Mouse (Mus musculus): ENCODE results near the gene Rilpl1. TPM values are rescaled to one million over a fixed set of nuclear protein-coding genes. Genes with fewer than 3 reads are reported as not detected.

Gene Rilpl1
- polyA plus RNA-seq (2012; rRNA removed), result 2.2 and 2.7 TPM in 2 replicates

GRCm38 (mm10) chr5:124530655-124531582 lies at the start of gene Rilpl1:
Gene Rilpl1, minus strand, starts transcription at chr5:124531391.

DNA sequence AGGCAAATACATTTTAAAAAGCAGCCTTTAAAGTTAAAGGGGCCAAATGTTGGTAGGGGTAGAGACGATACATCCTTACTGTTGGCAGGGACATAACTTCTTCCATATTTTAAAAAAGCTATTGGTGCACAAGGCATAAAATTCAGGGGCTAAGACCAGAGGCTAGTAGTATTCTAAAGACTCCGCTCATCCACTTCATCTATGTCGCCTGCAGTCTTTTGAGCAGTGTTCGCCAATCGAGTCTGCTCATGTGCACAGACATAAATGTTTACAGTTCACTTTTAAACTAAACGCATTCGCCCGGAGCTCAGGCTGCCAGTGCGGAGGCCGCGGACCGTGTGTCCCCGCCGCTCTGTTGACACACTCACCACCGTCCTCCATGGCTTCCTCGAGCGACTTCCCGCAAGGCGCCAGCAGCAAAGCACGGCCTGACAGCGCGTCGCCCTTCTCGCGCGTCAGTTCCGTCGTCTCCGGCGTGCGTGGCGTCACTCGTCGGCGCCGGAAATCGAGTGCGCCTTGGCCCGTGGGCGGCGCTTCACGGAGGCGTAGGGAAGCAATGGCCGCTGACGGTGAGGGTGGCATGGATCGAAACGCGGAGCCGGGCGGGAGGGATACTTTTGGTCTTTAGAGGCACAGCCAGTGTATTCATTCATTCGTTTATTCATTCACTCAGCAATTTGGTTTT lies 47.6 kb upstream of the Rilpl1 start, which contains the start of the genes Eif2b1 and Gtf2h3:
Gene Eif2b1, minus strand, starts transcription at position 499 of the 685 bp plus-strand sequence.
Gene Gtf2h3, plus strand, starts transcription at position 508 of the 685 bp plus-strand sequence.

DNA sequence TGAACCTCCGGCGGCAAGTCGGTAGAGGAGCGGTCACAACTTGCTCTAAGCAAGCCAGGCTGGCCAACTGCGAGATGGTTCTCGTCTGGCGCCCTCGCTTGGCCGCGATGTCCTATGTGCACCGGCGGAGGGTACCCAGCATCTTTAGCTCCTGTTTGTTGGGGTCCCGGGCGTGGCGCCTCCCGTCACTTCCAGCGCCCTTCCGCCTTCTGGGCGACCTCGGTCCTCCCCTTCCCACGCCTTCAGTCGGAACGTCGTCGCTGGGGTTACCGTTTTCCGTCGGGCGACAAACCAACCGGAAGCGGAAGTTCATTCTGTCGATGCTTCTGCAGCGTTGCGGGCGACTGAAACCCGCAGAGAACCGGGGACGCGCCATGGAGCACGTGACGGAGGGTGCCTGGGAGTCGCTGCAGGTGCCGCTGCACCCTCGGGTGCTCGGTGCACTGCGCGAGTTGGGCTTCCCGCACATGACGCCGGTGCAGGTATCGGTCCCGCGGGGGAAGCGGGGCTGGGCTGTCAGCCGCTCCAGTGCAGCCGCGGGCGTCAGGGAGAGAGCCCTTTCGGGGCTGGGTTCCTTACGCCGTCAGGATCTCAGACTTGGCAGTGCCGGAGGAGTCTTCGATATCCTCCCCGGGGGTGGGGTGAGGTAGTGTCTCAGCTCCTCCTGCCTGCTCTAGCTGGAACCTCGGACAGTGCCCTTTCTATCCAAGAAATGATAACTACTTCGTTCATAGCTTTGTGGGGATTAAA lies 21.5 kb upstream of the Rilpl1 start, which contains the start of gene Ddx55:
Gene Ddx55, plus strand, starts transcription at position 307 of the 750 bp plus-strand sequence.

DNA sequence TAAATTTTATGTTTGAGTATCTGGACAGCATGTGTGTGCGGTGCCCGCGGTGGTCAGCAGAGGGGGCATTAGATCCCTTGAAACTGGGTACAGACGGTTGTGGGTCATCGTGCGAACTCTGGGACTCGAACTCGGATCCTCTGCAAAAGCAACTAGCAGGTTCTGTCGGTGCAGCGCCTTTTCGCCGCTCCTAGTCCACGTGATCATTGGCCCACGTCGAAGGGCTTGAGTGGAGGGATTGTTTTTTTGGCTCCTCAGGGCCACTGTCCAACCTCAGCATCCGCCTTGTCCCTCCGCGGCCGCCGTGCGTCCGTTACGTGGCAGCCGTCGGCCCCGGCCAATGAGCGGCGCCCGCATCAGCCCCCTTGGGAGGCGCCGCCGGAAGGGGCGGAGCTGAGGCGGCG lies 9.2 kb upstream of the Rilpl1 start, which contains the start of gene Tmed2:
Gene Tmed2, plus strand, starts transcription at position 313 of the 404 bp plus-strand sequence.

DNA sequence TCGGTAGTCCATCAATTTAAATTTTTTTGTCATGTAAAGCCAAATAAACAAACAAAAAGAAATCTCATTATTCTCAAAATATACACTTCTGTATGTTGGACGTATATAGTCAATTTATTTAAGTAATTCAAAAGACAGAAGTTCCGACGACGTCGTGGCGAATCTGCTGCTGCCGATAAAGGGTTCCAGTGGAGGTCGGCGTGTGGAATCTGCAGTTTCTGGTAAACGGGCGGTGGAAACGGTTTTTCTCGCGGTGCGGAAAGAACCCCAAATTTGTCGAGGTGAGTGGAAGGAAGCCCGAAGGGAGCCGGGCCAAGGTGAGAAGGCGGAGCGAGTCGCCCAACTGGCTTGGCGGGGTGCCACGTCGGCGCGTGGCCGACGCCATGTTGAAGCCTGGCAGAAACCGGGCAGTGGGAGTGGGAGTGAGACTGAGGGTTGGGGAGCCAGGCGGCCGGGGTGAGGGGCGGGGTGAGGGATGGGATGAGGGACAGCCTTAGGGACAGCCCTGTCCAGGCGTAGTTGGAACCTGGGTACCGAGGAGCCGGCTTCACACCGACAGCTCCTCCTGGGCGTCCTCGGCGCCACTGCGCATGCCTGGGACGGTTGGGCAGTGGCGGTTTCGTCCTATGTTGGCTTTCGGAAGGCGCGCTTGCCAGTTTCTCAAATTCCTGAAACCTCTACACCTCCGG lies 48.1 kb downstream of the Rilpl1 start, which contains the start of gene Snrnp35:
Gene Snrnp35, plus strand, starts transcription at position 169 of the 689 bp plus-strand sequence.

Other genes starting within 250 kb of the Rilpl1 start
- gene Mphosph9, start 203.4 kb downstream of the Rilpl1 start, polyA plus RNA-seq (2012; rRNA removed), result 2.2 and 2.7 TPM in 2 replicates
- 3.8 and 3.9 TPM in 2 replicates for gene 2810006K23Rik, start 203.3 kb downstream of the Rilpl1 start, polyA plus RNA-seq (2012; rRNA removed)
- gene Cdk2ap1, start 168.3 kb downstream of the Rilpl1 start, polyA plus RNA-seq (2012; rRNA removed), result 53.1 and 56.8 TPM in 2 replicates
- 12.7 and 13.0 TPM in 2 replicates for gene Sbno1, start 105.4 kb downstream of the Rilpl1 start, polyA plus RNA-seq (2012; rRNA removed)
- gene Kmt5a, start 91.5 kb downstream of the Rilpl1 start, polyA plus RNA-seq (2012; rRNA removed), result 36.2 and 44.3 TPM in 2 replicates
- gene Rilpl2, start 53.0 kb downstream of the Rilpl1 start, polyA plus RNA-seq (2012; rRNA removed), result 13.1 and 15.8 TPM in 2 replicates
- gene Snrnp35, start 48.3 kb downstream of the Rilpl1 start, polyA plus RNA-seq (2012; rRNA removed), result 4.4 and 4.9 TPM in 2 replicates
- gene Tmed2, start 9.3 kb upstream of the Rilpl1 start, polyA plus RNA-seq (2012; rRNA removed), result 122 and 129 TPM in 2 replicates
- gene Ddx55, start 21.5 kb upstream of the Rilpl1 start, polyA plus RNA-seq (2012; rRNA removed), result 4.7 and 5.0 TPM in 2 replicates
- 16.0 and 17.2 TPM in 2 replicates for gene Eif2b1, start 47.7 kb upstream of the Rilpl1 start, polyA plus RNA-seq (2012; rRNA removed)
- gene Gtf2h3, start 47.7 kb upstream of the Rilpl1 start, polyA plus RNA-seq (2012; rRNA removed), result 17.4 and 18.2 TPM in 2 replicates
- 5.9 and 6.5 TPM in 2 replicates for gene Atp6v0a2, start 97.2 kb upstream of the Rilpl1 start, polyA plus RNA-seq (2012; rRNA removed)
- 0.01 TPM in 2 replicates for gene Dnah10, start 193.7 kb upstream of the Rilpl1 start, polyA plus RNA-seq (2012; rRNA removed)